Mouse (Mus musculus) lung, embryonic 14.5 days (tissue): ENCODE results near the gene Rasgef1a. TPM values are rescaled to one million over a fixed set of nuclear protein-coding genes. Genes with fewer than 3 reads are reported as not detected.
A peak's percentile ranks its signal among the peaks of the same experiment; 100 is the strongest.

Experiments used
- ATAC-seq: fragments of 200-750 bp; cut with Nextera tagmentation; 2 replicates; pipeline ENCODE4 v1.8.0; 2017; ENCODE audit warnings: mild to moderate bottlenecking, moderate TSS enrichment, moderate library complexity; ENCODE audit not compliant: insufficient read depth
- DNase-seq: peaks from one replicate; pipeline ENCODE4 v3.0.0-alpha.2; 2015
- H3K27ac ChIP-seq: fragments of 300-500 bp; sonication (generic); 2 replicates; pipeline ENCODE4 v1.5.1; 2014; ENCODE audit warnings: low read depth, mild to moderate bottlenecking, moderate library complexity
- H3K27me3 ChIP-seq: fragments of 300-500 bp; sonication (generic); 2 replicates; pipeline ENCODE4 v1.6.1; 2014; ENCODE audit warnings: low read length, control low read depth; ENCODE audit not compliant: insufficient read depth
- H3K36me3 ChIP-seq: fragments of 300-500 bp; sonication (generic); 2 replicates; pipeline ENCODE4 v1.6.1; 2014; ENCODE audit warnings: control low read depth; ENCODE audit not compliant: insufficient read depth
- H3K4me1 ChIP-seq: fragments of 300-500 bp; sonication (generic); 2 replicates; pipeline ENCODE4 v1.6.1; 2014; ENCODE audit warnings: antibody characterized with exemption, control low read depth; ENCODE audit not compliant: insufficient read depth
- H3K4me2 ChIP-seq: fragments of 300-500 bp; sonication (generic); 2 replicates; pipeline ENCODE4 v1.6.1; 2014; ENCODE audit warnings: mild to moderate bottlenecking
- H3K4me3 ChIP-seq: fragments of 300-500 bp; sonication (generic); 2 replicates; pipeline ENCODE4 v1.5.1; 2014; ENCODE audit warnings: low read depth, low read length
- H3K9ac ChIP-seq: fragments of 300-500 bp; sonication (generic); 2 replicates; pipeline ENCODE4 v1.6.1; 2014
- H3K9me3 ChIP-seq: fragments of 300-500 bp; sonication (generic); 2 replicates; pipeline ENCODE4 v1.6.1; 2016; ENCODE audit warnings: low read depth, low read length, control low read depth
- CTCF ChIP-seq: IDR thresholded peaks from 2 replicates; pipeline ENCODE4 v1.5.1; 2016; ENCODE audit warnings: antibody characterized with exemption, low read depth
- WGBS: fragments of 180-500 bp; shearing (Covaris S2); extraction: QIAGEN DNeasy Blood & Tissue Kit; methylation state at CpG from one replicate; pipeline ENCODE4 v1.1.7; 2014; 5-methylcytosine and 5-hydroxymethylcytosine counted together
- polyA plus RNA-seq: library from polyadenylated mRNA; unstranded; fragments of >200 nt; fragmentation: Nextera tagmentation; extraction: Ambion mirVana; gene quantifications from 2 replicates; pipeline ENCODE4 v1.2.1, GENCODE M21; 2014

Gene Rasgef1a
- polyA plus RNA-seq, 1 experiment from 2014 or later: 1.1 TPM

- no peak for DNase-seq
- Histone ChIP-seq H3K27ac (no peak overlapping the region), H3K9me3 (no peaks in the 10 kb centered on the region), H3K4me3 (no peak overlapping the region), H3K27me3 (peaks cover 4% of the 10 kb centered on the region; the same call in 1 of the 2 replicates), H3K36me3 (no peaks in the 10 kb centered on the region), H3K4me2 (no peak overlapping the region), H3K9ac (no peak overlapping the region), H3K4me1 (peaks cover 9% of the 10 kb centered on the region; the same call in 1 of the 2 replicates)
- WGBS: 86% methylated on average over 3 of the region's 3 CpGs
- no peak for ATAC-seq
- no peak for TF ChIP-seq CTCF
These were observed 60.2 kb downstream of the Rasgef1a start for GRCm38 (mm10) chr6:118071416-118071815.

- Histone ChIP-seq H3K4me2 (no peak overlapping the region), H3K9ac (no peak overlapping the region), H3K4me1 (0 out of 2 replicates have a peak, but pooled peaks cover 5% of the 10 kb centered on the region), H3K4me3 (no peak overlapping the region), H3K27ac (no peak overlapping the region), H3K9me3 (no peaks in the 10 kb centered on the region), H3K36me3 (no peaks in the 10 kb centered on the region), H3K27me3 (no peaks in the 10 kb centered on the region)
- no peak for ATAC-seq
- WGBS: 77% methylated on average over 1 of the region's 1 CpGs
- no peak for TF ChIP-seq CTCF
- no peak for DNase-seq
These were observed 60.9 kb downstream of the Rasgef1a start for GRCm38 (mm10) chr6:118072176-118072575.

- Histone ChIP-seq H3K36me3 (no peaks in the 10 kb centered on the region), H3K27ac (no peak overlapping the region), H3K9ac (no peak overlapping the region), H3K4me2 (no peak overlapping the region), H3K4me1 (0 out of 2 replicates have a peak, but pooled peaks cover 5% of the 10 kb centered on the region), H3K27me3 (no peaks in the 10 kb centered on the region), H3K4me3 (no peak overlapping the region), H3K9me3 (no peaks in the 10 kb centered on the region)
- ATAC-seq (no peak), DNase-seq (peak; percentile 25)
- TF ChIP-seq CTCF: no peak
- WGBS: 35% methylated on average over 3 of the region's 3 CpGs
These were observed 62.9 kb downstream of the Rasgef1a start for GRCm38 (mm10) chr6:118074151-118074550.

GRCm38 (mm10) chr6:118076256-118076655 lies 65.0 kb downstream of the Rasgef1a start:
- 68% methylated on average over 3 of the region's 3 CpGs for WGBS
- no peak overlapping the region for H3K4me3 ChIP-seq
- no peak for TF ChIP-seq CTCF
- no peaks in the 10 kb centered on the region for H3K36me3 ChIP-seq
- DNase-seq: peak; percentile 37
- ATAC-seq: no peak; the same call in 1 of the 2 replicates
- no peaks in the 10 kb centered on the region for H3K27me3 ChIP-seq
- no peaks in the 10 kb centered on the region for H3K9me3 ChIP-seq
- no peak overlapping the region for H3K9ac ChIP-seq
- no peak overlapping the region for H3K27ac ChIP-seq
- no peak overlapping the region for H3K4me2 ChIP-seq
- H3K4me1 ChIP-seq: 0 out of 2 replicates have a peak, but pooled peaks cover 5% of the 10 kb centered on the region

GRCm38 (mm10) chr6:118076748-118077147 lies 65.5 kb downstream of the Rasgef1a start:
- no peak for TF ChIP-seq CTCF
- no peaks in the 10 kb centered on the region for H3K9me3 ChIP-seq
- no peak overlapping the region for H3K9ac ChIP-seq
- no peak overlapping the region for H3K4me3 ChIP-seq
- H3K36me3 ChIP-seq: no peaks in the 10 kb centered on the region
- no peak overlapping the region for H3K27ac ChIP-seq
- ATAC-seq (no peak), DNase-seq (no peak)
- 0 out of 2 replicates have a peak, but pooled peaks cover 5% of the 10 kb centered on the region for H3K4me1 ChIP-seq
- H3K27me3 ChIP-seq: no peaks in the 10 kb centered on the region
- WGBS: 77% methylated on average over 8 of the region's 8 CpGs
- no peak overlapping the region for H3K4me2 ChIP-seq

GRCm38 (mm10) chr6:118077421-118077820 lies 66.2 kb downstream of the Rasgef1a start:
- Histone ChIP-seq H3K9ac (no peak overlapping the region), H3K9me3 (no peaks in the 10 kb centered on the region), H3K4me2 (no peak overlapping the region), H3K27ac (no peak overlapping the region), H3K27me3 (no peaks in the 10 kb centered on the region), H3K4me3 (no peak overlapping the region), H3K4me1 (0 out of 2 replicates have a peak, but pooled peaks cover 5% of the 10 kb centered on the region), H3K36me3 (no peaks in the 10 kb centered on the region)
- DNase-seq (no peak), ATAC-seq (no peak)
- WGBS: 78% methylated on average over 7 of the region's 7 CpGs
- no peak for TF ChIP-seq CTCF

GRCm38 (mm10) chr6:118078751-118079150 lies 67.5 kb downstream of the Rasgef1a start:
- no peak overlapping the region for H3K9ac ChIP-seq
- no peak for TF ChIP-seq CTCF
- no peak overlapping the region for H3K4me3 ChIP-seq
- no peaks in the 10 kb centered on the region for H3K9me3 ChIP-seq
- ATAC-seq (no peak), DNase-seq (no peak)
- H3K27me3 ChIP-seq: no peaks in the 10 kb centered on the region
- H3K27ac ChIP-seq: no peak overlapping the region
- no peak overlapping the region for H3K4me2 ChIP-seq
- no peaks in the 10 kb centered on the region for H3K36me3 ChIP-seq
- WGBS: 54% methylated on average over 10 of the region's 10 CpGs
- H3K4me1 ChIP-seq: 0 out of 2 replicates have a peak, but pooled peaks cover 5% of the 10 kb centered on the region
